Mouse (Mus musculus) 3134 (cell line): ENCODE results near the gene Mthfd1l.
A peak's percentile ranks its signal among the peaks of the same experiment; 100 is the strongest.

Source experiments
- DNase-seq: peaks from one replicate; pipeline ENCODE4 v3.0.0-alpha.2; 2011; ENCODE audit warnings: low spot score; ENCODE audit not compliant: insufficient read length; ENCODE audit errors: extremely low read depth

The Mthfd1l gene

DNA sequence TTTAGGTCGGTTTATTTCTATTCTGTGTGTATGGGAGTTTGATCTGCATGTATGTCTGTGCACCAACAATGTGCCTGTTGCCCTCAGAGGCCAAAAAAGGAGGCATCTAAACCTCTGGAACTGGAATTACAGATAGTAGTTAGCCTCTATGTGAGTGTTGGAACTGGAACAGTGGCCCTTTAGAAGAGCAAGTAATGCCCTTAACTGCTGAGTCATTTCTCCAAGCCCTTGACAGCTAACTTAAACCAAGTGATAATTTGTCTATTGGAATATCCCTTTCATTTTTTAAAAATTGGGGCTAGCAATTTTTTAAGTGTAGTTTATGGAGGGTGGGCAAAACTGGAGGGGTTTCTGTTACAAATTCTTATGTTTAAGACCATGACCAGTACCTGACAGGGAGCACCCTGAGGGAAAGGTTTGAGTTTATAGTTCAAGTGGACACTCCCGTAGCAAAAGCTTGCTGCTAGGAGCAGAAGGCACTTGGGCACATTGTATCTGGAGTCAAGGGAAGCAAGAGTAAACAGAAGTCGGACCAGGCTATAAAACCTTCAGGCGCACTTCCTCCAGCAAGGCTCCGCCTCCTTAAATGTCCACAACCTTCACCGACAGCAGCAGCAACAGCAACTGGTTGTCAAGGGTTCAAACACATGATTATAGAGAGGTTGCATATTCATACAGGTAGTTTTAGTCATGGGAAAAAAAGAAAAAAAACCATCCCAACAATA is 3.1 kb downstream of the Mthfd1l start:
- DNase-seq: no peak

DNA sequence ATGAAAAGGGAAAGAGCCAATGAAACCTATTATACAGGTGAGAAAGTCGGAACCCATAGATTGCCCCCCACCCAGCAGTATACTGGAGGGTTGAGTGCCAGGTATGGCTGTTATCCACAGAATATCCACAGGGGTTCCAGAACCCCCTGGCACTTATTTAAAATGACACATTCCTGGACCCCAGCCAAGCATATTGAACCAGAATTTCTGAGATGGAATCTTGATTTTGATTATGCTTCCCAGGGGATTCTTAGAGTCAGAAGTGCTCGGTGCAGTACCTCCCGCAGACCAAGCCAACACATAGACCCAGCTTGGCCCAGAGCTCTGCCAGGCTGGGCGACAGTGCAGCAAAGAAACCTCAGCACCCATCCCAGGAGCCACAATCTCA is 3.7 kb downstream of the Mthfd1l start:
- no peak for DNase-seq

DNA sequence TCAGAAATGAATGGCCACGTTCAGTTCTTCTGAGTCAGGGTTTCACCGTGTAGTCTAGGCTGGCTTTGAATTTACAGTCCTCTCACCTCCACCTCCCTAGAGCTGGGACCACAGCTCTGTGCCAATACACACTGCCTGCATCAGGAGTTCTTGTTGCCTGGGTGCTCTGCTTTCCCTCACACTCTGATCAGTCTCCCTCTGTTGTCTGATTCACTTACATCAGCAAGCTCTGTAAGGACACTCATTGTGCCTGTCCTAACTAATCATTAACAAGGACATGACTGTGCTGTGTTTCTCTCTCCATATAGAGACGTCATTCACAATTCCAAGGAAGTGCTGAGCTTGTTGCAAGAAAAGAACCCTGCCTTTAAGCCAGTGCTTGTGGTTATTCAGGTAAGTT is 5.4 kb downstream of the Mthfd1l start:
- DNase-seq: no peak

DNA sequence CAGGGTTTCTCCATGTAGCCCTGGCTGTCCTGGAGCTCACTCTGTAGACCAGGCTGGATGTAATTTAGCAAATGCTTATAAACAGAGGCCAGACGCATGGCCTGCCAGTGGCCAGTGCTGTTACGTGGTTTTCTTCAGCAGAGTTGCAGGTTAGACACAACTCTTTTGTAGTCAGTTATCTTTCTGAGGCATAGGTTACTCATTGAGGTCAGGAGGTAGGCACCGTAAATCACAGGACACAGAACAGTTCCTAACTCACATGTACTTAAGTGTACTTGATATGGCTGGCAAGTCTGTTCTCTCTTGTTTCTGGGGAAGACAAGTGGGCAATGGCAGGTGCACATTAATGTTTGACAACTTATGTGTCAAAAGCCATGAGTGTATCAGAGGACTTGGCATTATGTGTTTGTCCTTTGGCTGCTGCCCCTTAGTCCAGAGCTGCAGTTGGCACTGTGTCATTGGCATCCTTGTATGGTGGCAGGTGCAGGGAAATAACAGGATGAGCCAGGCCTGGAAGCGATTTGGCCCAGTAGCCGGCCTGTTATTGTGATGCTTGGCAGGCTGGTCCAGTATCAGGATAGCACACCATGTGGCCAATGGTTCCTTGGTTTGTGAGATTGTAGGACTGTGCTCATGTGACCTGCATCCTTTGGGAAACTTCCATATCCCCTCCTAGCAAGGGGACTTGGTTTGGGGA is 6.0 kb downstream of the Mthfd1l start:
- no peak for DNase-seq

DNA sequence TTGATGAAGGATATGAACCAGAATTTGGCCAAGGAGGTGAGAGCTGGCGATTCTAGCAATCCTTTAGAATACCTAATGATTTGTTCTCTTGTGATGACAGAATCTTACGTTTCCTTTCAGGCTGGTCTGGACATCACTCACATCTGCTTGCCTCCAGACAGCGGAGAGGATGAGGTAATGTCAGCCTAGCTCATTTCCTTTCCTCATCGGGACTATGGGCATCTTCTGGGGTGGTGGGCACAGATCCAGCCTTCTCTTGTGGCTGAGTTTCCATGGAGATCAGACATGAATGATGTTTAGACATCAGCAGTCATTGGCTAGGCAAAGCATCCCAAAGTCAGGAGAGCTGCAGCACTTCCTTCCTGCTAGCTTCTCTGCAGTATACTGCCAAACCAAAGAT is 7.3 kb downstream of the Mthfd1l start:
- no peak for DNase-seq

DNA sequence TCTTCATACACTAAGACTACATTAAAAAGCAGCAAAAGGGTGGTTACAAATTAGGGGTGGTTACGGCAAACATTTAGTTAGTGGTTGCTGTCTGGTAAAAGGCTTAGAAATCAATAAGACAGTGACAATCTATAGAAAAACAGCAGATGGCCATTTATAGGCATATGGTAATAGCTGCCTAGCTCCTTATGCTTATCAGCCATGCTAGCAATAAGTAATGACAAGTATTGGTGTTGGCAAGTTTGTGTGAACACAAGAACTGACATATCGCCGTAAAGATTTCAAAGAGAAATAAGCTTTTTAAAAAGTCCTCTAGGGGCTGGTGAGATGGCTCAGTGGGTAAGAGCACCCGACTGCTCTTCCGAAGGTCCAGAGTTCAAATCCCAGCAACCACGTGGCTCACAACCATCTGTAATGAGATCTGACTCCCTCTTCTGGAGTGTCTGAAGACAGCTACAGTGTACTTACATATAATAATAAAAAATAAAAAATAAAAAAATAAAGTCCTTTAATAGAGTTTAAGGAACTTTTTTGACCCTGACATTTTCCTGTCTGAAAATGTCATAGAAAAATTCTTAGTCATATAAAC is 17.5 kb downstream of the Mthfd1l start:
- DNase-seq: no peak

DNA sequence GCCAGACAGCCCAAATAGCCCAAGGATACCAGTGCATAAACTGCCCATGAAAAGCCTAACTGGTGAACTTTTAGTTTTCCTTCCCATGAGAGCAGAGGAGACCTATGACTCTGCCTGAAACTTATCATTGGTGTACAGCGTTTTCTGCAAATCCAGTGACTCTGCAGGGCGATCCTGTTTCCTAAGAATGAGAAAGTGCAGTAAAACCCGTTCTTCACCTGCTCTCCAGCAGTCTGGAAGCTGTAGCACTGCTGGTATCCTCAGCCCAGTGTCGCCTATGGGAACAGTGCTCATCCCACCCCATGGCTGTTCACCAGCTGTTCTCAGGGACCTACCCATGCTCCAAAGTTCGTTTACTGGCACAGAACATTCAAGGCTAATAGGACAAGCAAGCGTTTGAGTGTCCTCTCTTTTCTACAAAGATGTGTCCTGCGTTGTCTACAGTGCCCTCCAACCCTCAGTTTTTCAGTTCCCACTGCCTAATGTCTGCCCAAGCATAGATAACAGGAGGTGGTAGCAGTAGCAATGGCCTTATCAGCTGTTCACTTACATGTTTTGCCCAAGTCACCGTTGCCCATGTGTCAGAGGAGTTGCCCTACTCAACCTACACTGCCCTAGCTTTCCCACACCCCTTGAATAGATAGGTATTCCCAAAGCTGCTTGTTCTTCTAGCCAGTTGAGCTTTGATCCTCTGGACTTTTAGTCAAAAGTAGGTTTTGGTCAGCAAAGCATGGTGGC is 20.6 kb downstream of the Mthfd1l start:
- DNase-seq: no peak

DNA sequence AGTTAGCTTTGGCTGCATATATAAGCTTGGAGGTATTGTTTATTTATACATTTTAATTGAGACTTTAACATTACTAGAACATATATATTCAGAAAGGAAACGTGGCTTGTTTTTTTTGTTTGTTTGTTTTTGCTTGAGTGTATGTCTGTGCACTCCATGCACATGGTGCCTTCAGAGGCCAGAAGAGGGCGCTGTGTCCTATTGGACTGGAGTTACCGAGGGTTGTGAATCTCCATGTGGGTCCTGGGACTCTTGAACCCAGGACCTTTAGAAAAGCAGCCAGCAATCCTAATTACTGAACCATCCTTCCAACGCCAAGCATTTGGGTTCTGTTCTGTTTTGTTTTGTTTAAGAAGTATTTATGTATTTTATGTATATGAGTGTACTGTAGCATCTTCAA is 22.4 kb downstream of the Mthfd1l start:
- DNase-seq: no peak

DNA sequence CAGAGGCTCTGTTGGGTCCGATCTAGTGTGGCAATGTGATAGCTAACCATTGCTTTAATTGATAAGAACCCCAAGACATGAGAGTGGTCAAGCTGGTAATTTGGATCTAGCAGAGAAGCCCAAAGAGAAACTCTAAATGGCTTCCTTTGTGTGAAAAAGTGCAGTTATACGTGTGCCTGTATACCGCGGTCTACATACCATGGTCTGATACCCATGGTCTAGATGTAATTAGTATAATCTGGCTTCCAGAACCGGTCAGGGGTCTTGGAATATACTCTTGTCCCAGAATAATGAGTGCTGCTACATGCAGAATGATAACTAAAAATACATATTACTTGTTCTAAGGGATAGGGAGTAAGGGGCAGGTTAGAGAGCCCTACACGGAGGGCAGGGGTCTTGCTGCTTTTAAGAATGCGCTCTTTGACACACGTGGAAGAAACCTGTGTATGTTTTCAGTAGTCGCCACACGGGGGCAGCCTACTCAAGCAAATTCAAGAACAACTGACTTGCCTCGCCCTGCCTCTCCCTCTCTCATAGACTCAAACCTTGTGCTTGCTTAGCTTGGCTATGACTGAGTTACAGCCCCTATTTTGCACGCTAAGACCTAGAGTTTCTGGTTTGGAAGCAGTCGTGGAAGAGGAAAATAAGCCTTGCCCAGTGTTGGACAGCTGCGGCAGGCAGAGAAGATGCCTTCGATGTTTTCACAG is 23.4 kb downstream of the Mthfd1l start:
- no peak for DNase-seq

DNA sequence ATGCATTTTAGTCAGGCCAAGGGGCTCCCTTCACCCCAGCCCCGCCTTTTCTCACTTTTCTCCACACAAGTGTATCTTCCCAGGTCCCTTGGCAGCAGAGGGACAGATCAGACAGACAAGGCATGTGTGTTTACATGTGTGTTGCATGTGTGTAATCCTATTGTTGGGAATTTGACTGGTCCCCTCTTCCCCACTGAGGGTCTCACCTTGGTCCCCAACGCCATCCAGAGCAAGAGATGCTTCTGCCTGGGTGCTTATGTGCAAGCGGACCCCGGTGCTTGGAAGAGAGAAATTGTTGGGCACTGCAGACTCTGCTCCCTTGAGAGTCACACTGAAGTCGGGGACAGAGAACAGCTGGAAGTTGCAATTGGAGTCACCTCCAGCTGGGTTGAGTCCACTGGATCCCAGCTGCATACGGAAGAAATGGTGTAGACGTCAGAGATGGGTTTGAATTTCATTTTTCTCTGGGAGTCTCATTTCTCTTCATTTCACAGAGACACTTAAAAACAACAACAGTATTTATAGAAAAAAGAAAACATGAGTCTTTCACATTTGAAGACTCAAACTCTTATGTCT is 25.0 kb downstream of the Mthfd1l start:
- no peak for DNase-seq

DNA sequence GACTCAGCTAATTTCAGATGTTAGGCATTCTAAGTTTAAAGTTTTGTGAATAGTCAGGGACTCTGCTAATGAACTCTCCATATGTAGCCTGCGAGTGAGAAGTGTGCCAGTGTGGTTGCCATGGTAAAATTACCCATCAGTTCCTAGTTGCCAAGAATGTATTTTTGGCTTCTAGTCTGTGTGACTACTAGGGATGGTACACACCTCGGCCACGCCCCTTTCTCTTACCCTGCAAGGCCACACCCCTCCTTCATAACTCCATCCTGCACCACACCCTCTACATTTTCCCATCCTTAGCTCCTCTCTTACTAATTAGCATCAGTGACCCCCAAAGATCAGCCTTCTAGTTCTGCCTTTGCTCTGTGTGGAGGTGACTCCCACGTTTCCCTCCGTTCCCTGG is 29.8 kb downstream of the Mthfd1l start:
- DNase-seq: peak; percentile 11

DNA sequence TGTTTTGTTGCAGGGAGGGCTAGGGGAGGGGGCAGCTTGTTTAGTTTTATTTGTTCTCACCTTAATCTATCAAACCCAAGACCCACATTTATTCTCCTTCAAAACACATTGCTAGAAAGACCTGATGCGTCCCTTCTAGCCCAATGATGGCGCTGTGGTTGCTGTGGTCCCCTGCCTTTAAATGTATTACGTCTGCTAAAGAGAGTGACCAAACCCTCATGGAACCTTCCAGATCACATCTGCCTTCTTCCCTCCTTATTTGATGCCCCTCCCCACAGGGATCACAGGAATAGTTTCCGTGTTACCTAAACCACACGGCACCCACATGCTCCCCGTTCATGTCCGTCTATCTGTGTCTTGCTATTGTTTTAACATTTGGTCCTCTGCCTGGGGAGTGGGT is 32.3 kb downstream of the Mthfd1l start:
- no peak for DNase-seq

DNA sequence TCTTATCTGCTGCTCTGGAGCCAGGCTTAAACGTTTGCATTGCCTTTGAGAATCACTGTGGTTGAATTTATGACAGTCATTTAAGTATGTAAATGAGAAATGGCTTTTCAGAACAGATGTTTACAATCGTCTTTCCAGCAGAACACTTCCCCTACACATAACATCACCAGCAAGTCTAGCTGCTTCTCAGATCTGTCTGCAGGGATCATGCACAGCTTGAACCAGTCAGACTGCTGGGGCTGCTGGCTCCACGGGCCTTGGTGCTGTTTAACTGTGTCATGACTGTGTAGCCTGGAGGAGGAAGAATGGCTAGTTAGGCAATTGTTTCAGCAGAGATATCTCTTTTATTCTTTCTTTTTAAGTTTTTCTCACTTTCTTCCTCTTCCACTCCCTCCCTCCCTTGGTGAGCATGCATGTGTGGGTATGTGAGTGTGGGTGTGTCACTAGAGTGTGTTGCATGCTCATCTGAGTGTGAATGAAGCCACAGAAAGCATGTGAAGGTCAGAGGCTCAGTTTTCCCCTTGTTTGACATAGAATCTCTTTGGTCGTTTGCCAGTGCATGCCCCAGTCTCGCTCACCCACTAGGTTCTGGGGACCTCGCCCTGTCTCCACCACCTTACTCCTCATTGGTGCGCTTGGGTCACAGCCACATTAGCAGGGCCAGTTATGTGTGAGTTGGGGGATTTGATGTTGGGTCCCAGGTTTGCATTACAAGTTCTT is 33.5 kb downstream of the Mthfd1l start:
- DNase-seq: no peak

DNA sequence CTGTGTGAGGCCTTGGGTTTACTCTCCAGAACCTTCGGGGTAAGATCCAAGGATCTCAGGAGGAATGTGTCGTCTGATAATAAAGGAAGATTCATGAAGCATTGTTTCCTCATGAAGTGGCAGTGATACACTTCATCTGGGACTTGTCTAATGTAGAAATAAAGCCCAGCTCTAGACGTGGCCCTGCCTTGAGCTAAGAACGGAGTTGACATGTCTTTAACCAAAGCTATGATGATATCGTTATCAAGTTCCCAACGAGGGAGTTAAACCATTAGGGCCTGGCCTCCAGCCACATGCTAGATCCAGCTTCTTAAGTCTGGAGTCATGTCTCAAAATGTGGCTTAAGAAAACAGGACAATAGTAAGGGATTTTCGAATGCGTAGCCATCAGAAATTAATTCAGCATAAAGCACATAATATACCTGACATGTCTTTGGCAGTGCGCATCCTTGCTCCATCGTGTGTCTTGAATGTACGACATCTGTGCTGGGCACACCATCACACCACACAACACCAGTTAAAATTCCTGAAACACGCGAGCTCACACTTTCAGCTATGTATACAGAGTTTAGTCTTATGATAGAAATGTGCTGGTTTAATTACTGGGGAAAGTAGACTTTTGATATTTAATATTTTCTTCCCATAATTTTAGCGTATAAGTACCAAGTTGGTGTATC is 49.8 kb downstream of the Mthfd1l start:
- no peak for DNase-seq

DNA sequence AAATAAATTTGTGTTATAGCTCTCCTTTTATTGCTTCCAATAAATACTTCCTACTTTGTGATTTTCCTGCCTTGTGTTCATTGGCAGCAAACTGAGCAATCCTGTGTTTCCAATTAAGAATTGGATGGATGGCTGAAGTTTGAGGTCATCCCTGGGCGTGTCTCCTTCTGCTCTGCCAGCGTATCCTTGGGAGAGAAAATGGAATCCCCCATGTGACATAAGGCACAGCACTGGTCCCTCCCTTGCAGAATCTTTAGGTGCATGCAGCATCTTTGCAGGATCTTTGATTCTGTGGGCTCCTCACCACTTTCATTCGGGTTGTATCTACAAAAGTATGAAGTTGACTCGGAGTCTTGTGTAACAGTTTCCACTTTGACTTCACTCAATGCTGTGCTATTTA is 53.7 kb downstream of the Mthfd1l start:
- no peak for DNase-seq

DNA sequence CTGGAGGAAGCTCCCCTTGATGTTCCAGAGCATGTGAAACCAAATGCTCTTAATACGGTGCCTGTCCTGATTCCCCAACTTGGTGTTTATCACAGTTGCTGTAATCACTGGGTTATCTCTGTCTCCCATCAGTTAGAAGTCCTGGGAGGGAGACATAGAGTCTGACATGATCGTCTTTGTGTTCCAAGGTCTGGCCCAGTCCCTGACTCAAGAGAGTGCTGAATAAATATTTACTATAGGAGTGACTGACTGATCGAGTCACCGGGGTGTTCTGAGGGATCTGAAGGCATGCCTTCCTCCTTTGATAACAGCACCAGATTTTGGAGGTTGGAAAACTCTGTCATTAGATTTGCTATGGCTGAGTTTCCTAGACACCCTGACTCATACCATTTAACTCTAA is 54.5 kb downstream of the Mthfd1l start:
- DNase-seq: no peak

DNA sequence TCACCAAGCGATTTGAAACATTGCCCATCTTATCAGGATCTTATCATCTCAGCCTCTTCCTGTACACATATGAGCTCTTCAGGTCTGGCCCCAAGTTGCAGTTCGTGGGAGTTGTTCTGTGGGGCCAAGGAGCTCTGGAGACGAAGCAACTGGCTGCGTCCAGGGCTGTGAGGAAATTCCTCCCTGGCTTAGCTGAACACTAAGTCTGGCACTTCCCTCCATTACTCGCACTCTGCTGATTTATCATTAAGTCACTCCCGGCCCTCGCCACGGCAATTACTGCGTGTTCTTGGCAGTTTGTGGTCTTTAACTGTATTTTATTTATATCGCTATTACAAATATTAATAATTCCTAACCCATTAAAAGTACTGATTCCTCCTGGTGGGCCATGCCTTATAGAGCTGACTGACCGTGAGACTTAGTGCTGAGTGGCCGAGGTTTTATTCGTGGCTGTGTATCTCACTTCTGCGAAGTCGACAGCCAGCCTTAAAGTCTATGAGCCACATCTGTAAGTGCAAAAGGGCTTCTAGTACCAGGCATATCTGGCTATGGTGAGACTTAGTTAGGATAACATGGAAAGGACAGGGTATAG is 56.0 kb downstream of the Mthfd1l start:
- DNase-seq: no peak

DNA sequence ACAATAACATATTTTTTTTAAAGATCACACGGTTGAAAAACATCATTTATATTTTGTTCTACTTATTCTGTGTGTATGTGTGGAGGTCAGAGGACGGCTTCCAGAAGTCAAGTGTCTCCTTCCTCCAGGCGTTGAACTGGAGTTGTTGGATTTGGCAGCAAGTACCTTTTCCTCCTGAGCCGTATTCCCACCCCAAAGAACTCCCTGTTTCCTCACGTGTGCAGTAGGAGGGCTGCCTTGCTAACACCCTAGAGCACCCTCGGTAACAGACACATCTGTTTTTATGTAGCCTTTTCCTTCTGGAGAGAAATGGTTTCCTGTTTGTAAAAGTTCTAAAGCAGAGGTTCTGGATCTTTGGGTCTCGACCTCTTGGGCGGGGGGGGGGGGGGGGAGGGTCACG is 60.8 kb downstream of the Mthfd1l start:
- no peak for DNase-seq

DNA sequence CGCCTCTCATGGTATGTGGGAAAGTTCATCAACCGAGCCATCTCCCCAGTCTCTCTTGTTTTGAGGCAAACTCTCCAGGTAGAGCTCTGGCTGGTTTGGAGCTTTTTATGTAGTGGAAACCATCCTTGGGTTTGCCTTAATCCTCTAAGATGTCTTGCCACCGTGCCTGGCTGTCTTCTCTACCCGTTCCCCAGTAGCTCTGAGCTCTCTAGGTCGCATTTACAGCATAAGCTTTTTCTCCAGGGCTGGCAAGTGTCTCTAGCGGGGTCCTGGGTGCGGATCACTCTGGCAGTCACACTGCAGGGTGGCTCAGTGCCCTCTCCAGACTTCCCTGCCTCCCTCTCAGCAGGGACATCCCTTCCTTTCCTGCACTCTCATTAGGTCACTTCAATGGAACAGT is 63.6 kb downstream of the Mthfd1l start:
- DNase-seq: no peak
